Mouse (Mus musculus) left cerebral cortex, postnatal 4 days (tissue): ENCODE results near the gene Gpr83. TPM values are rescaled to one million over a fixed set of nuclear protein-coding genes. Genes with fewer than 3 reads are reported as not detected.

Experiments used
- DNase-seq: peaks from one replicate; pipeline ENCODE4 v3.0.0-alpha.2; 2022
- intact Hi-C: fragments of 180-260 bp; cut with DNase I; formaldehyde crosslinking; loops from one replicate; pipeline ENCODE4 v1.15.1; 2025
- total RNA-seq, 2 experiments: library from RNA; stranded (reverse); gene quantifications; 2 replicates each; pipeline ENCODE4 v1.2.3; 2021

The Gpr83 gene
- total RNA-seq, 2 experiments from 2014 or later: 1.8 to 2.8 TPM

GRCm38 (mm10) chr9:14903581-14904378, 43.8 kb downstream of the Gpr83 start, which contains the start of gene Izumo1r:
Gene Izumo1r (minus strand): TSS chr9:14903949.
- no peak for DNase-seq
- intact Hi-C loops: no loop called here

- peak; percentile 31 for DNase-seq
- intact Hi-C loops: no loop called here
Measured at GRCm38 (mm10) chr9:14904741-14905475, 44.9 kb downstream of the Gpr83 start.

GRCm38 (mm10) chr9:14905956-14906355, 45.9 kb downstream of the Gpr83 start:
- intact Hi-C loops: no loop called here
- DNase-seq: no peak

GRCm38 (mm10) chr9:14907816-14908415, 47.9 kb downstream of the Gpr83 start:
- DNase-seq: no peak
- intact Hi-C loops: no loop called here

- no peak for DNase-seq
- intact Hi-C loops: no loop called here
Measured at GRCm38 (mm10) chr9:14909981-14910380, 50.0 kb downstream of the Gpr83 start.

GRCm38 (mm10) chr9:14912037-14912436, 52.0 kb downstream of the Gpr83 start:
- DNase-seq: no peak
- intact Hi-C loops: no loop called here

- intact Hi-C loops: no loop called here
- no peak for DNase-seq
Measured at GRCm38 (mm10) chr9:14917661-14918060, 57.7 kb downstream of the Gpr83 start.

GRCm38 (mm10) chr9:14918825-14919668, 59.0 kb downstream of the Gpr83 start:
- intact Hi-C loops: no loop called here
- no peak for DNase-seq

Other genes starting within 250 kb of the Gpr83 start
- gene Amotl1, start 215.2 kb upstream of the Gpr83 start, total RNA-seq: 10 to 100 TPM; 21.6 to 23.4 TPM
- gene Piwil4, start 119.5 kb upstream of the Gpr83 start, total RNA-seq: under 1 TPM in 1 of 2 experiments, not detected in 1; 0.18 TPM
- gene Fut4, start 107.8 kb upstream of the Gpr83 start, total RNA-seq: 1 to 10 TPM in 1 of 2 experiments, under 1 TPM in 1; 0.70 to 1.1 TPM
- under 1 TPM in 1 of 2 experiments, not detected in 1; 0.66 TPM for gene 1700012B09Rik, start 89.2 kb upstream of the Gpr83 start, total RNA-seq
- 10 to 100 TPM; 13.7 to 16.2 TPM for gene Mre11a, start 75.6 kb upstream of the Gpr83 start, total RNA-seq
- 10 to 100 TPM; 17.8 to 22.3 TPM for gene Ankrd49, start 75.4 kb upstream of the Gpr83 start, total RNA-seq
- not detected for gene Izumo1r, start 43.7 kb downstream of the Gpr83 start, total RNA-seq
- gene Panx1, start 185.3 kb downstream of the Gpr83 start, total RNA-seq: 100 to 1,000 TPM; 131 to 140 TPM